In the genomic region with DNA sequence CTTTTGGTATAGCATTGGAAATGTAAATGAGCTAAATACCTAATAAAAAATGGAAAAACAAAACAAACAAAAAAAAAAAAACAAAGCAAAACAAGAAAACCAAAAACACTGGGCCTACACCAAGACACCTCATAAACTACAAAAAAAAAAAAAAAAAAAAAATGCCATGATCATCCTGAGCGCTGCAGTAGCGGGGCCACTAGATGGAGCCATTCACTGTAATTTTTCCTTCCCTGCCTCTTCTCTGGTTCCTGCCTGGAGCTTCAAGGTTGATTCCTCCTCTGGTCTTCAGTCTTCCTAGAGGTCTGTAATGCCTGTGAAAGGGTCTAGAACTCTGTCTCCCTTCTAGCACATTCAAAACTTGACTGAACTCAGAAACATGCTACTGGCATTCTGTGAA, we compare ENCODE assay signal across 9 mouse cellular contexts. TPM values are rescaled to one million over a fixed set of nuclear protein-coding genes. Genes with fewer than 3 reads are reported as not detected.
DNase-seq lines count a peak whose midpoint lies in the region; ATAC-seq lines count a peak whose summit lies in the region.
"Not testable (repeated sequence)": the region's sequence is repeated elsewhere in the genome, so short reads cannot be mapped to it uniquely, and the experiment has no call there.
"Had no signal": no experiment of that assay in that cellular context is flagged by ENCODE, and none has a peak within 500 bp of the region (broad histone marks: within the 10 kb centered on the region; RNA-seq: fewer than 3 reads in every experiment).

No protein-coding gene starts in this region.

- not testable (repeated sequence) for H3K27ac ChIP-seq in embryonic facial prominence, embryonic 11.5 days (replicated peaks; ENCODE audit: low read depth, low read length); midbrain, embryonic 16.5 days (ENCODE audit: low read length)

- not testable (repeated sequence) for H3K36me3 ChIP-seq in embryonic facial prominence, embryonic 11.5 days (replicated peaks; ENCODE audit: control insufficient read depth, insufficient read depth, low read depth, low read length); midbrain, embryonic 16.5 days (ENCODE audit: control insufficient read depth, insufficient read depth, low read length); splenic B cell, adult 2 months (ENCODE audit: control insufficient read depth, insufficient read depth, low read length, poor library complexity, severe bottlenecking)

- DNase-seq in brain, adult 2 months (ENCODE audit: low read depth, low spot score): peak; percentile 20
- DNase-seq in embryonic facial prominence, embryonic 11.5 days (ENCODE audit: low spot score): peak; percentile 14
- peak; percentile 15 to 35 for DNase-seq in heart, adult 18-20 months
- peak; percentile 2 to 29 for DNase-seq in kidney, adult 8-10 months
- peak; percentile 10 for DNase-seq in left cerebral cortex, postnatal 4 days
- peak; percentile 58 for DNase-seq in splenic B cell, adult 2 months (ENCODE audit: low read depth, low spot score)

- not testable (repeated sequence) for H3K27me3 ChIP-seq in embryonic facial prominence, embryonic 11.5 days (ENCODE audit: control insufficient read depth, insufficient read depth, low read length); midbrain, embryonic 16.5 days (ENCODE audit: control insufficient read depth, insufficient read depth, low read depth, low read length); splenic B cell, adult 2 months (ENCODE audit: control insufficient read depth, insufficient read depth, low read length, poor library complexity, severe bottlenecking)

- not testable (repeated sequence) for H3K9ac ChIP-seq in embryonic facial prominence, embryonic 11.5 days (replicated peaks; ENCODE audit: low read length); midbrain, embryonic 16.5 days (ENCODE audit: low read depth, low read length)

- peak; percentile 70 for ATAC-seq in CD4-positive, CD25-positive, alpha-beta regulatory T cell, adult 4 months
- ATAC-seq in embryonic facial prominence, embryonic 11.5 days (replicated peaks; ENCODE audit: insufficient number of reproducible peaks, low FRiP score, low TSS enrichment, low read depth): not testable (repeated sequence)
- peak; percentile 67; the same call in 1 of the 2 replicates for ATAC-seq in midbrain, embryonic 16.5 days

- H3K9me3 ChIP-seq in embryonic facial prominence, embryonic 11.5 days (replicated peaks; ENCODE audit: control insufficient read depth, low read length); midbrain, embryonic 16.5 days (replicated peaks; ENCODE audit: control insufficient read depth, low read length, poor library complexity, severe bottlenecking): not testable (repeated sequence)

- 0% methylated on average over 2 of the region's 2 CpGs for WGBS in embryonic facial prominence, embryonic 11.5 days
- 0% methylated on average over 2 of the region's 2 CpGs for WGBS in midbrain, embryonic 16.5 days

- H3K4me3 ChIP-seq in embryonic facial prominence, embryonic 11.5 days (ENCODE audit: low read depth, low read length); midbrain, embryonic 16.5 days (ENCODE audit: low read depth, low read length): not testable (repeated sequence)

- not testable (repeated sequence) for H3K4me1 ChIP-seq in embryonic facial prominence, embryonic 11.5 days (ENCODE audit: control insufficient read depth, insufficient read depth, low read length); midbrain, embryonic 16.5 days (ENCODE audit: control insufficient read depth, insufficient read depth, low read length)

- intact Hi-C loops in left cerebral cortex, postnatal 4 days (cut with DNase I): loop anchor here (10.0 kb wide), 1 partner anchor 160 kb away; no protein-coding TSS in a partner anchor

- not testable (repeated sequence) for H3K4me2 ChIP-seq in embryonic facial prominence, embryonic 11.5 days (ENCODE audit: low read depth, low read length); midbrain, embryonic 16.5 days (ENCODE audit: low read length)

RNA-seq across cellular contexts. Expression of a gene that starts 54.2 kb away (rescaled TPM):
- 10 to 100 TPM; 36.6 to 47.9 TPM for polyA plus RNA-seq in CD4-positive, CD25-positive, alpha-beta regulatory T cell, adult 4 months (2017; shearing (Covaris generic))
- polyA plus RNA-seq in embryonic facial prominence, embryonic 11.5 days (2014; fragmentation: Nextera tagmentation; extraction: Ambion mirVana): 26.2 and 27.5 TPM in 2 replicates
- 1 to 10 TPM; 3.8 to 5.3 TPM for total RNA-seq in heart, adult 18-20 months (2021)
- 10 to 100 TPM; 17.4 to 20.5 TPM for total RNA-seq in left cerebral cortex, postnatal 4 days (2021)
- polyA plus RNA-seq in midbrain, embryonic 16.5 days (2015; fragmentation: Nextera tagmentation; extraction: Ambion mirVana): 12.7 and 16.4 TPM in 2 replicates
- total RNA-seq: G1E had no signal
- polyA plus RNA-seq: G1E had no signal
